Mouse (Mus musculus) embryonic facial prominence, embryonic 12.5 days (tissue): Measurements from ENCODE around the gene Zfp598. TPM values are rescaled to one million over a fixed set of nuclear protein-coding genes. Genes with fewer than 3 reads are reported as not detected.

Experiments used
- ATAC-seq: fragments of 200-750 bp; cut with Nextera tagmentation; 2 replicates; pipeline ENCODE4 v1.8.0; 2017; ENCODE audit not compliant: insufficient number of reproducible peaks, insufficient read depth, low FRiP score, low TSS enrichment
- H3K27ac ChIP-seq: fragments of 300-500 bp; sonication (generic); 2 replicates; pipeline ENCODE4 v1.5.1; 2016; ENCODE audit warnings: mild to moderate bottlenecking
- H3K27me3 ChIP-seq: fragments of 300-500 bp; sonication (generic); 2 replicates; pipeline ENCODE4 v1.6.1; 2016; ENCODE audit warnings: mild to moderate bottlenecking, moderate library complexity
- H3K36me3 ChIP-seq: fragments of 300-500 bp; sonication (generic); 2 replicates; pipeline ENCODE4 v1.6.1; 2016; ENCODE audit warnings: mild to moderate bottlenecking
- H3K4me1 ChIP-seq: fragments of 300-500 bp; sonication (generic); 2 replicates; pipeline ENCODE4 v1.6.1; 2016
- H3K4me2 ChIP-seq: fragments of 300-500 bp; sonication (generic); replicated peaks from 2 replicates; pipeline ENCODE4 v1.6.1; 2016; ENCODE audit warnings: mild to moderate bottlenecking, moderate library complexity
- H3K4me3 ChIP-seq: fragments of 300-500 bp; sonication (generic); 2 replicates; pipeline ENCODE4 v1.5.1; 2016; ENCODE audit warnings: mild to moderate bottlenecking
- H3K9ac ChIP-seq: fragments of 300-500 bp; sonication (generic); 2 replicates; pipeline ENCODE4 v1.6.1; 2016; ENCODE audit warnings: mild to moderate bottlenecking, moderate library complexity
- H3K9me3 ChIP-seq: fragments of 300-500 bp; sonication (generic); 2 replicates; pipeline ENCODE4 v1.6.1; 2016; ENCODE audit warnings: mild to moderate bottlenecking, moderate library complexity
- WGBS: fragments of 180-500 bp; shearing (Covaris S2); methylation state at CpG from one replicate; pipeline ENCODE4 v1.1.7; 2016; 5-methylcytosine and 5-hydroxymethylcytosine counted together
- polyA plus RNA-seq: library from polyadenylated mRNA; unstranded; fragments of >200 nt; fragmentation: Nextera tagmentation; extraction: Ambion mirVana; gene quantifications from 2 replicates; pipeline ENCODE4 v1.2.1, GENCODE M21; 2016

Zfp598 gene
- polyA plus RNA-seq, 1 experiment from 2014 or later = 23.5 TPM

DNA sequence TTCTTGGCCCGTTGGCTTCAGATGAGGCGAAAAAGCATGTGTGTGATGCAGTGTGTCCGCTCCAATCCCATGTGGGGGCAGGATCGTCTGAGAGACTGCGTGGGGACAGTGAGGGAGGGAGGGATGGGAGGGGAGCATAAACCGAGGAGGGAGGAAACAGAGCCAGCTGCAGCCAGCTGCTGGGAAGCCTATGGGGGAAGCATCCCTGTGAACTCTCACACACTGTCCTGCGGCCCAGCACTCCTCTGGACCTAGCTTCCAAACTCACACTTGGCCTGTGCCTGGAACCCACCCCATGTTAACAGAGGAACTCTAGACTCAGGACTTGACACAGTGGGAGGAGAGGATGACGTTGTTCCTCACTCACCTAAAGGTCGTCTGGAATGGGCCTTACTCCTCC lies 30.6 kb upstream of the Zfp598 start:
- Histone ChIP-seq H3K4me1 (peaks cover 28% of the 10 kb centered on the region), H3K27ac (peak overlapping the region; percentile 98), H3K9ac (no peak overlapping the region)

DNA sequence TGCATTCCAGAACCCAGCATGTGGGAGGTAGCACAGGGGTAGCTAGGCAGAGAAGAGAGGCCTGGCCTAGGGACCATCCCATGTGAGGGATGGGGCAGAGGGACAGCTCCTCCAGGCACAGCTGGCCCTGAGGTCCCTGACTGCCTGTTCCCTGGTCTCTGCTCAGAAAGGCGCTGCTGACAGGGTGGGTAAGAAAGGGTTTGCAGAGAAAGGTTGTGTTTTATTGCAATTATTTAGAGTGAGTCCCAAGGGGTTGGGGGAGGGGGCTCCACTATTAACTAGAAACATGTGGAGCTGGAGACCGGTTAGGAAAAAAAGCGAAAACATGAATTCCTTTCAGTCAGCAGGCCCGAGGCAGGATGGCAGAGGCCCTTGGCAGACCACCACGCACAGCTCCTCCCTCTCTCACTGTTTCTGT lies 29.9 kb upstream of the Zfp598 start:
- Histone ChIP-seq H3K4me3 (no peak overlapping the region), H3K9me3 (no peaks in the 10 kb centered on the region), H3K4me2 (peak overlapping the region; percentile 23), H3K4me1 (peaks cover 36% of the 10 kb centered on the region), H3K27me3 (no peaks in the 10 kb centered on the region), H3K27ac (peak overlapping the region; percentile 98), H3K36me3 (peaks cover 21% of the 10 kb centered on the region; the same call in 1 of the 2 replicates), H3K9ac (peak overlapping the region; percentile 21; the same call in 1 of the 2 replicates)
- 21% methylated on average over 5 of the region's 5 CpGs for WGBS
- peak; percentile 47 for ATAC-seq

More for the DNA sequence above, 30.6 kb upstream of the Zfp598 start:
- ATAC-seq = no peak; the same call in 1 of the 2 replicates
- Histone ChIP-seq H3K4me3 (no peak overlapping the region), H3K36me3 (peaks cover 21% of the 10 kb centered on the region; the same call in 1 of the 2 replicates), H3K9me3 (no peaks in the 10 kb centered on the region), H3K27me3 (no peaks in the 10 kb centered on the region), H3K4me2 (peak overlapping the region; percentile 23)
- 43% methylated on average over 9 of the region's 9 CpGs for WGBS

DNA sequence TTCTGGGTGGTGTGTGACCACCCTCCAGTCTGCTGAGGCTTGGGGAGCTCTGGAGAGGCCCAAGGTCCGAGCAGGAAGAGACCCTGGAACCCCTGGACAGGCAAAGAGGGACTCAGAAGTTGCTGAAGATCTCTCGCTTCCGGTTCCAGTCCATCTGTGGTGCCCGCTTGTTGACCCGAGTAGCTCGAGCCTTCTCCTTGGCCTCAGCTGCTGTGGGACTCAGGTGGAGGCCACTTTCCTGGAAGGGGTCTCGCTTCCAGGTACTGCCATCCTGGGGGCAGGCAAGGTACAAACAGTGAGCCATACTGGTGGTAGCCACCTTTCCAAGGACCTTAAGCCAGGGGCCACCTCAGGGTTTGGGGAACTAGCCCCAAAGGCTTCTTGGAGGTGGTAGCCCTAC lies 29.4 kb upstream of the Zfp598 start:
- peak overlapping the region; percentile 21; the same call in 1 of the 2 replicates for H3K9ac ChIP-seq
- no peak for ATAC-seq
- H3K9me3 ChIP-seq = no peaks in the 10 kb centered on the region
- H3K4me2 ChIP-seq = peak overlapping the region; percentile 23; the same call in 1 of the 2 replicates
- peaks cover 20% of the 10 kb centered on the region; the same call in 1 of the 2 replicates for H3K36me3 ChIP-seq
- peaks cover 41% of the 10 kb centered on the region for H3K4me1 ChIP-seq
- peak overlapping the region; percentile 98 for H3K27ac ChIP-seq
- 83% methylated on average over 7 of the region's 7 CpGs for WGBS
- no peak overlapping the region for H3K4me3 ChIP-seq
- no peaks in the 10 kb centered on the region for H3K27me3 ChIP-seq

DNA sequence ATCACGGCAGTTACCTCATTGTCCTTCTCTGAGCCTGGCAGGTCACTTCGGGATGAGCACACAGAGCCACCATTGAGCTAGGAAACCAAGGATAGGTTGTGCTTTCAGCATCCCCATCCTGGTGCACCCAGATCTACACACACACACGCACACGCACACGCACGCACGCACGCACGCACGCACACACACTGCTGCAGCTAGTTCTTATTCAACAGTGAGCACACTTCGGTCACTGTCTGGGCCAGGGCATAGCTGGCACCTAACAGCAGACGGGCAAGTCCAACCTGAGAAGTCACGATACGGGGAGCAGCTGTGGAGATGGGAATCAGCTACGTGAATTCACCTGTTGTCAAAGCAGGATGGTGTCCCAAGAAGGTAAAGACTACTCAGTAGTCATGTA lies 28.9 kb upstream of the Zfp598 start:
- Histone ChIP-seq H3K9me3 (no peaks in the 10 kb centered on the region), H3K4me3 (no peak overlapping the region), H3K4me2 (no peak overlapping the region), H3K4me1 (peaks cover 43% of the 10 kb centered on the region), H3K36me3 (peaks cover 15% of the 10 kb centered on the region; the same call in 1 of the 2 replicates), H3K9ac (no peak overlapping the region), H3K27ac (peak overlapping the region; percentile 98), H3K27me3 (no peaks in the 10 kb centered on the region)
- ATAC-seq = no peak
- WGBS = 97% methylated on average over 15 of the region's 15 CpGs

DNA sequence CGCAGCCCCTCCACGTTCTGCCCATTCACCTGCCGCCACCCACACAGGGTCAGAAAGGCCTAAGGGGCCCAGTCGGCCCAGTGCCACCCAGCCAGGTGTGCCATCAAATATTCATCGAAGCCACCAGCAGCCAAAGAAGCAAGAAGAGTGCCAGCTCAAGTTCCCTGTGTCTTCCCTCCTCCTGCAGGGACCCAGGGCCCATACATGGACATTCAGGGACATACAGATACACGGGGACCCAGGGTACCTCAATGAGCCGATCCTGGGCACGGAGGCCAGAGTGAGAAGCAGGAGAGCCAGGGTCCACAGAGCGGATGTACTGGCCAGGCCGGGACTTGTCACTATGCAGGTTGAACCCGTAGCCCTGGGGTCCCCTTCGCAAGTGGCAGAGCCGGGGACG lies 27.5 kb upstream of the Zfp598 start:
- H3K4me1 ChIP-seq = peaks cover 43% of the 10 kb centered on the region

DNA sequence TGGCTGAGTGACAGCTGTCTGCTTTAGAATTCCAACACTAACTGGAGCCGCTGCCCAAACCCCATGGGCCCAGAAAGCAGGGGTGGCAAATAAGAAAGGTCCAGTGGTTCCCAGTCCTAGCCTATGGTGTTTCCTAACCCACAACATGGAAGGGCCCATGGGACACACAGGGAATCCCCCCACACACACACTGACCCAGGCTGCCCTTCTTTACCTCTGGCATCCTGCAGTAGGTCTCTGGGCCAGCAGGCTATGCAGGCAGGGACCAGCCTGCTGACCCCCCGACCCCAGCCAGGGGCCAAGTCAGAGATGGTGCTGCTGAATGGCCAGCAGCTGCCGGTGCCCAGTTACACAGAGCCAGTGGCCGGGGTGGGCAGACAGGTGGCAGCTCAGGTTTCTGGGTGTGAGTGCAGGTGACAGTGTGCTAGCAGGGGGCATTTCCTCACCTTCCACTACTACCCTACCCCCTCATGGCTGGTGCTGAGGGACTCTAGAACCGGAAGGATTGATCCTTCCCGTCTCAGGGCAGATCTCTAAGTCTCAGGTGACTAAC lies 26.6 kb upstream of the Zfp598 start:
- ATAC-seq = no peak
- Histone ChIP-seq H3K27me3 (no peaks in the 10 kb centered on the region), H3K4me3 (no peak overlapping the region), H3K27ac (no peak overlapping the region), H3K4me1 (peaks cover 50% of the 10 kb centered on the region), H3K9me3 (no peaks in the 10 kb centered on the region), H3K4me2 (no peak overlapping the region), H3K9ac (no peak overlapping the region), H3K36me3 (peaks cover 15% of the 10 kb centered on the region; the same call in 1 of the 2 replicates)
- 44% methylated on average over 6 of the region's 6 CpGs for WGBS

More for the DNA sequence above, 27.5 kb upstream of the Zfp598 start:
- Histone ChIP-seq H3K27ac (no peak overlapping the region), H3K9ac (no peak overlapping the region), H3K4me3 (no peak overlapping the region), H3K27me3 (no peaks in the 10 kb centered on the region), H3K36me3 (peaks cover 15% of the 10 kb centered on the region; the same call in 1 of the 2 replicates), H3K4me2 (no peak overlapping the region), H3K9me3 (no peaks in the 10 kb centered on the region)
- ATAC-seq = no peak
- 92% methylated on average over 14 of the region's 14 CpGs for WGBS

DNA sequence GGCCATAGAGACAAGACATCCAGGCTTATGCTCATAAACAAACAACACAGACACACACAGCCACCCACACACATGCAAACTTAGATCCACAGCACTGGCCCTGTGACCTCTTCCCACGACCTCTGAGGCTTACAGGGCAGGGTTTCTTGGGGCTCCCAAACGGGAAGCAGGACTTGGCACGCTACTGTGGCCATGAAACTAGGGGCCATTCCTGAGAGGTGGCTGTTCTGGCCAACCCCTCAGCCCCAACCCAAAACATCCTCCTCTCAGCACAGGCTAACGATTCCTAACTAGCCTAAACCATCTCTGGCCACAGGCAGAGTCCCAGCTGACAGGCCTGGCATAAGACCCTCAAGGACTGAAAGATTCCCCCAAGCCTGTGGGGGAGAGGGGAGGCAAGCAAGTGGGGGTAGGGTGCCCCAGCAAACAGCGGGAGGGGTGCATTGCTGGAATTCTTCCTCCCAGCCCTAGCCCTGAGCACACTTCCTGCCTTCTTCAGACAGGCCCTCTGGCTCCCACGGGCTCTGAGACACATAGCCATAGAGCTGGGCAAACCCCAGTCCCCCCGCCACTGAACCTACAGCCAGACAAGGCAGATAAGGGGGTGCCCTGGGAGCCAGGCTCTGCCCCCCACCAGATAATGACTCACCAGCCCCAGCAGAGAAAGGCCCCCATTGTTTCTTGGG lies 25.3 kb upstream of the Zfp598 start:
- peak overlapping the region; percentile 84 for H3K27ac ChIP-seq
- no peak overlapping the region for H3K4me3 ChIP-seq
- H3K9ac ChIP-seq = peak overlapping the region; percentile 42
- no peak overlapping the region; the same call in 1 of the 2 replicates for H3K4me2 ChIP-seq
- H3K27me3 ChIP-seq = no peaks in the 10 kb centered on the region
- H3K36me3 ChIP-seq = peaks cover 15% of the 10 kb centered on the region; the same call in 1 of the 2 replicates
- 25% methylated on average over 7 of the region's 7 CpGs for WGBS
- H3K4me1 ChIP-seq = peaks cover 46% of the 10 kb centered on the region
- no peak for ATAC-seq
- H3K9me3 ChIP-seq = no peaks in the 10 kb centered on the region

DNA sequence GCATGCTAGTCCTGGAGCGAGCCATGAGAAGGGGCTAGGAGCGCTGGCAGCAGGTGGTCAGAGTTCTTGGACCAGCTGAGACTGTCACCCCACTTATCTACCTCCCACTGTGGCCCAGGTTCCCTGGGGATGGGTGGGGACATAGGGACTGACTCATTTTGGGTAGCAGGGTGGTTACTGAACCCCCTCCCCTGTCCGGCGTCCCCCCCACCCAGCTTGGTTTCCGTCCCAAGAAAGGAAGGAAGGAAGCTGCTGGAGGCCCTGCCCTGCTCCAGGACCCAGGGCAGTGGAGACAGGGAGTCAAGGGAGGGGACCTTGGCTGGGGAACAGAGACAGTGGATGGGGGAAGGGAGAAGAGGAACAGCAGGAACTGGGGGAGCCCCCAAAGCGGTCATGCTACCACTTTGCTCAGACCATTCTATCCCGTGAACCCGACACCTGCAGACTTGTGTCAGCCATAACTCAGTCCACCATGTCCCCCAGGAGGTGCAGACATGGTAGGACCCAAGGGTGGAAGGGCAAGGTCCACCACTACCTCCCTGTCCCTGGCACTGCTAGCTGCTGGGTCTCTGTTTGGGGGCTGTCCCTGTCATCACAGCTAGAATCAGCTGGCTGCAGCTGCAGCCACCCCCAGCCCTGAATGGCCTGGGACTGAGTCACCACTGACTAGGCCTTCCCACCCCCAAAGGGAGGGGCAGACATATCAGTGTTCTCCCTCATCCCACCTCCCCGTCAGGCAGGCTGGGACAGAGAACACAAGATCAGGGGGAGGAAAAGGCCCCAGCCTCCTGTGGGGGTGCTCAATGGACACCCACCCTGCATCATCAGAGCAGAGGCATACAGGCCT lies 24.4 kb upstream of the Zfp598 start:
- ATAC-seq = no peak
- H3K4me1 ChIP-seq = peaks cover 41% of the 10 kb centered on the region
- H3K27ac ChIP-seq = peak overlapping the region; percentile 84
- H3K4me3 ChIP-seq = no peak overlapping the region
- no peak overlapping the region; the same call in 1 of the 2 replicates for H3K4me2 ChIP-seq
- WGBS = 74% methylated on average over 9 of the region's 9 CpGs
- H3K27me3 ChIP-seq = no peaks in the 10 kb centered on the region
- no peaks in the 10 kb centered on the region for H3K9me3 ChIP-seq
- H3K36me3 ChIP-seq = peaks cover 15% of the 10 kb centered on the region; the same call in 1 of the 2 replicates
- peak overlapping the region; percentile 42 for H3K9ac ChIP-seq

DNA sequence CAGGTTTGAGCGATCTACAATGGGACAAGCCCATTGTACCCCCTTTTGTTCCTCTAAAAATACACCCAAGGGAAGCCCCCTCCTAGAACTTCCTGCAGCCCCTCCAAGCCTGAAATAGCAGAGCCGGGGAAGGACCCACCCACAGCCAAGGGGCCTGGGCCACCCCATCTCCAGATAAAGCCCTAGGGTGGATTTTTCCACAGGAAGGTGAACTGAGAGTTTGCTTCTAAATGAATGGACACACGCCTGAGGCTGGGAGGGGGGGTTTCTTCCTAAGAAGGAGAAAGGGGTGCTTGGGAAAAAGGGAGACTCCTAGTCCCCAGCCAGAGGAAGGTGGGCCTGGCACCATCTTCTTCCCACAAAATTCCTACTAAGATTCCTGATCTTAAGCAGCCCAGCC lies 23.6 kb upstream of the Zfp598 start:
- WGBS = 75% methylated on average over 3 of the region's 3 CpGs
- no peaks in the 10 kb centered on the region for H3K27me3 ChIP-seq
- no peak overlapping the region for H3K27ac ChIP-seq
- H3K9me3 ChIP-seq = no peaks in the 10 kb centered on the region
- H3K4me1 ChIP-seq = peaks cover 39% of the 10 kb centered on the region
- H3K9ac ChIP-seq = no peak overlapping the region
- H3K4me3 ChIP-seq = no peak overlapping the region
- no peak for ATAC-seq
- H3K36me3 ChIP-seq = peaks cover 9% of the 10 kb centered on the region; the same call in 1 of the 2 replicates
- no peak overlapping the region for H3K4me2 ChIP-seq

DNA sequence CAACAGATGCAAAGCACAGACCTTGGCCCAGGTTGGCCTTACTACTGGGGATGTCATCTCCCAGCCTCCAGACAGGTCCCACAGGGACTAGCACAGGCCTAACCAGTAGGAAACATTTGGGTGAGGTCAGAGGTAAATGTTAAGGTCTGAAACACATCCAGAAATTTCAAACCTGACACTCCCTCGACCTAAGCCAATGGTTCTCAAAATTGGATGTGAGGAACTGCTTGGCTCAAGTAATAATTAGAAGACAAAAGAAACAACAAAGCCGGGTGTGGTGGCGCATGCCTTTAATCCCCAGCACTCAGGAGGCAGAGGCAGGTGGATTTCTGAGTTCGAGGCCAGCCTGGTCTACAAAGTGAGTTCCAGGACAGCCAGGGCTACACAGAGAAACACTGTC lies 23.1 kb upstream of the Zfp598 start:
- H3K27ac ChIP-seq = no peak overlapping the region
- H3K9me3 ChIP-seq = no peaks in the 10 kb centered on the region
- H3K4me3 ChIP-seq = no peak overlapping the region
- no peak for ATAC-seq
- no peak overlapping the region for H3K4me2 ChIP-seq
- H3K36me3 ChIP-seq = peaks cover 7% of the 10 kb centered on the region; the same call in 1 of the 2 replicates
- H3K9ac ChIP-seq = no peak overlapping the region
- WGBS = 80% methylated on average over 4 of the region's 4 CpGs
- peaks cover 39% of the 10 kb centered on the region for H3K4me1 ChIP-seq
- H3K27me3 ChIP-seq = no peaks in the 10 kb centered on the region

DNA sequence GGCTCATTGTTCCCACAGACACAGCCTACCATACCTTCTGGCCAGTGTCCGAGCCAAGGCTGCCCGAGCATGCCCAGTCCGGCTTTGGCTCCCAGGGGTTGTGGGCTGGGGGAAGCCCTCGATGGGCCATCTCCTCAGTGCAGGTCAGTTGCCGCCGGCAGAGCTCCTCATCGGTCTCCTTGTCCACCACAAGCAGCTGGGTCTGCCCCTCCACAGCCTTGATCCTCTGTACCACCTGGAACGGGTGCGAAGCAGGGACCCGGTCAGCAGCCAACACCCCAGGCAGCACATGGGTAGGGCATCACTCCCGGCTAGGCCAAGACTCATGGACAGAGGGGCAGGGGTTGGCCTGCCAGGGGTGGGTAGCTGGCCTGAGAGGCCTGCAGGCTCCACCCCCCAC lies 22.0 kb upstream of the Zfp598 start:
- no peak for ATAC-seq
- Histone ChIP-seq H3K4me3 (no peak overlapping the region), H3K27me3 (no peaks in the 10 kb centered on the region), H3K4me2 (no peak overlapping the region), H3K27ac (no peak overlapping the region), H3K36me3 (no peaks in the 10 kb centered on the region), H3K9ac (0 out of 2 replicates have a peak overlapping the region, but pooled peaks have one; percentile 7), H3K4me1 (peaks cover 39% of the 10 kb centered on the region), H3K9me3 (no peaks in the 10 kb centered on the region)
- WGBS = 81% methylated on average over 11 of the region's 11 CpGs
